Mouse (Mus musculus) c-Kit-positive CD71-negative TER-119-negative erythroid progenitor cells, embryonic 14.5 days (primary cell): Measurements from ENCODE around the gene Sidt1.
"Not testable (repeated sequence)": the region's sequence is repeated elsewhere in the genome, so short reads cannot be mapped to it uniquely, and the experiment has no call there.

Experiments
- DNase-seq: peaks from one replicate; pipeline ENCODE4 v3.0.0-alpha.2; 2013; ENCODE audit warnings: low read depth

The Sidt1 gene

GRCm38 (mm10) chr16:44302126-44302892, 30.7 kb downstream of the Sidt1 start:
- no peak for DNase-seq

- DNase-seq = no peak
These were observed 33.4 kb downstream of the Sidt1 start for GRCm38 (mm10) chr16:44299438-44300093.

- no peak for DNase-seq
These were observed 39.0 kb downstream of the Sidt1 start for GRCm38 (mm10) chr16:44293960-44294359.

GRCm38 (mm10) chr16:44292681-44293080, 40.3 kb downstream of the Sidt1 start:
- not testable (repeated sequence) for DNase-seq

GRCm38 (mm10) chr16:44289004-44289648, 43.9 kb downstream of the Sidt1 start:
- DNase-seq = no peak

- DNase-seq = no peak
These were observed 45.5 kb downstream of the Sidt1 start for GRCm38 (mm10) chr16:44287356-44287950.

GRCm38 (mm10) chr16:44282614-44283325, 50.2 kb downstream of the Sidt1 start:
- DNase-seq = no peak

GRCm38 (mm10) chr16:44282036-44282435, 51.0 kb downstream of the Sidt1 start:
- DNase-seq = no peak

GRCm38 (mm10) chr16:44280806-44281205, 52.2 kb downstream of the Sidt1 start:
- DNase-seq = no peak

- no peak for DNase-seq
These were observed 55.8 kb downstream of the Sidt1 start for GRCm38 (mm10) chr16:44277212-44277611.

- no peak for DNase-seq
These were observed 61.5 kb downstream of the Sidt1 start for GRCm38 (mm10) chr16:44271371-44272038.

- no peak for DNase-seq
These were observed 62.4 kb downstream of the Sidt1 start for GRCm38 (mm10) chr16:44270606-44271005.

- no peak for DNase-seq
These were observed 63.4 kb downstream of the Sidt1 start for GRCm38 (mm10) chr16:44269578-44269977.

GRCm38 (mm10) chr16:44268541-44269215, 64.3 kb downstream of the Sidt1 start:
- no peak for DNase-seq

GRCm38 (mm10) chr16:44265562-44265961, 67.4 kb downstream of the Sidt1 start:
- no peak for DNase-seq

GRCm38 (mm10) chr16:44264916-44265315, 68.1 kb downstream of the Sidt1 start:
- no peak for DNase-seq

- no peak for DNase-seq
These were observed 75.5 kb downstream of the Sidt1 start for GRCm38 (mm10) chr16:44257476-44257875.

GRCm38 (mm10) chr16:44254698-44255097, 78.3 kb downstream of the Sidt1 start:
- DNase-seq = no peak

GRCm38 (mm10) chr16:44253797-44254634, 79.0 kb downstream of the Sidt1 start:
- no peak for DNase-seq

- no peak for DNase-seq
These were observed 80.3 kb downstream of the Sidt1 start for GRCm38 (mm10) chr16:44252735-44253134.
